Mouse (Mus musculus) embryonic fibroblast, embryonic 13.5 days (primary cell): ENCODE measurements around the gene Ildr1. TPM values are rescaled to one million over a fixed set of nuclear protein-coding genes. Genes with fewer than 3 reads are reported as not detected.

ENCODE experiments used
- H3K27ac ChIP-seq: 2 replicates; pipeline ENCODE4 v1.5.1; 2012; ENCODE audit warnings: low read length, control low read depth, inconsistent platforms; ENCODE audit not compliant: insufficient read depth
- H3K4me1 ChIP-seq: 2 replicates; pipeline ENCODE4 v1.6.1; 2011; ENCODE audit warnings: low read length; ENCODE audit not compliant: control insufficient read depth, insufficient read depth
- H3K4me3 ChIP-seq: 2 replicates; pipeline ENCODE4 v1.5.1; 2011; ENCODE audit warnings: mild to moderate bottlenecking, control low read depth, low read length; ENCODE audit not compliant: insufficient read depth
- CTCF ChIP-seq: IDR thresholded peaks from 2 replicates; pipeline ENCODE4 v1.5.1; 2011; ENCODE audit warnings: mild to moderate bottlenecking, control low read depth, low read length, moderate library complexity, borderline replicate concordance; ENCODE audit not compliant: insufficient read depth
- POLR2A ChIP-seq: IDR thresholded peaks from 2 replicates; pipeline ENCODE4 v1.6.1; 2011; ENCODE audit warnings: low read depth, mild to moderate bottlenecking, control low read depth, low read length, moderate library complexity
- polyA plus RNA-seq: library from polyadenylated mRNA; stranded (reverse); fragments of >200 nt; gene quantifications from 2 replicates; pipeline ENCODE4 v1.2.4, GENCODE M21; 2011; ENCODE audit warnings: low read depth; ENCODE audit not compliant: missing spikeins, insufficient read length

The Ildr1 gene
- polyA plus RNA-seq, 1 experiment = not detected

GRCm38 (mm10) chr16:36666448-36667017 lies 27.2 kb upstream of the Ildr1 start:
- Histone ChIP-seq H3K4me3 (no peak overlapping the region), H3K27ac (no peak overlapping the region), H3K4me1 (no peaks in the 10 kb centered on the region)
- TF ChIP-seq CTCF = no peak
- no peak for TF ChIP-seq POLR2A

GRCm38 (mm10) chr16:36670590-36670989 lies 23.2 kb upstream of the Ildr1 start:
- Histone ChIP-seq H3K4me1 (no peaks in the 10 kb centered on the region), H3K27ac (no peak overlapping the region), H3K4me3 (no peak overlapping the region)
- TF ChIP-seq POLR2A (no peak), CTCF (no peak)

GRCm38 (mm10) chr16:36673196-36673595 lies 20.6 kb upstream of the Ildr1 start:
- H3K4me1 ChIP-seq = no peaks in the 10 kb centered on the region
- H3K27ac ChIP-seq = no peak overlapping the region
- no peak overlapping the region for H3K4me3 ChIP-seq
- TF ChIP-seq POLR2A (no peak), CTCF (no peak)

- Histone ChIP-seq H3K27ac (no peak overlapping the region), H3K4me3 (no peak overlapping the region), H3K4me1 (no peaks in the 10 kb centered on the region)
- TF ChIP-seq POLR2A (no peak), CTCF (no peak)
Observed at GRCm38 (mm10) chr16:36674457-36675204, 19.1 kb upstream of the Ildr1 start.

- Histone ChIP-seq H3K4me1 (no peaks in the 10 kb centered on the region), H3K27ac (no peak overlapping the region), H3K4me3 (no peak overlapping the region)
- TF ChIP-seq POLR2A = no peak
- TF ChIP-seq CTCF = no peak
Observed at GRCm38 (mm10) chr16:36675304-36675703, 18.5 kb upstream of the Ildr1 start.

- no peaks in the 10 kb centered on the region for H3K4me1 ChIP-seq
- no peak overlapping the region for H3K27ac ChIP-seq
- TF ChIP-seq POLR2A (no peak), CTCF (no peak)
- no peak overlapping the region for H3K4me3 ChIP-seq
Observed at GRCm38 (mm10) chr16:36675902-36676301, 17.9 kb upstream of the Ildr1 start.

GRCm38 (mm10) chr16:36681829-36682228 lies 11.9 kb upstream of the Ildr1 start:
- no peak for TF ChIP-seq POLR2A
- TF ChIP-seq CTCF = no peak
- Histone ChIP-seq H3K4me3 (no peak overlapping the region), H3K27ac (no peak overlapping the region), H3K4me1 (no peaks in the 10 kb centered on the region)

GRCm38 (mm10) chr16:36684325-36684918 lies 9.4 kb upstream of the Ildr1 start:
- Histone ChIP-seq H3K27ac (no peak overlapping the region), H3K4me3 (no peak overlapping the region), H3K4me1 (no peaks in the 10 kb centered on the region)
- TF ChIP-seq POLR2A = no peak
- TF ChIP-seq CTCF = no peak

GRCm38 (mm10) chr16:36688076-36688475 lies 5.7 kb upstream of the Ildr1 start:
- H3K4me1 ChIP-seq = no peaks in the 10 kb centered on the region
- no peak for TF ChIP-seq CTCF
- TF ChIP-seq POLR2A = no peak
- no peak overlapping the region for H3K27ac ChIP-seq
- H3K4me3 ChIP-seq = no peak overlapping the region

GRCm38 (mm10) chr16:36691484-36691883 lies 2.3 kb upstream of the Ildr1 start:
- H3K4me1 ChIP-seq = no peaks in the 10 kb centered on the region
- H3K4me3 ChIP-seq = no peak overlapping the region
- H3K27ac ChIP-seq = no peak overlapping the region
- TF ChIP-seq POLR2A = no peak
- TF ChIP-seq CTCF = no peak
